Mouse (Mus musculus): ENCODE measurements around the gene Ndrg3. TPM values are rescaled to one million over a fixed set of nuclear protein-coding genes. Genes with fewer than 3 reads are reported as not detected.
A peak's percentile ranks its signal among the peaks of the same experiment; 100 is the strongest.

The Ndrg3 gene
- polyA plus RNA-seq, 1 experiment from 2014 or later = 48.2 TPM

- H3K9ac ChIP-seq (ENCODE audit: low read depth, low read length) = no peak overlapping the region
- no peaks in the 10 kb centered on the region for H3K36me3 ChIP-seq (ENCODE audit: control insufficient read depth, insufficient read depth, low read length)
- H3K27me3 ChIP-seq (ENCODE audit: control insufficient read depth, insufficient read depth, low read length) = no peaks in the 10 kb centered on the region
- 0 out of 2 replicates have a peak, but pooled peaks cover 2% of the 10 kb centered on the region for H3K4me1 ChIP-seq (replicated peaks; ENCODE audit: control insufficient read depth, insufficient read depth, low read length)
- no peak overlapping the region for H3K4me3 ChIP-seq (ENCODE audit: low read depth, low read length)
- DNase-seq (ENCODE audit: low spot score) = no peak
- no peaks in the 10 kb centered on the region for H3K9me3 ChIP-seq (ENCODE audit: control insufficient read depth, low read length)
- H3K27ac ChIP-seq (ENCODE audit: low read depth, low read length) = no peak overlapping the region
- ATAC-seq (ENCODE audit: low FRiP score) = no peak
- H3K4me2 ChIP-seq (replicated peaks; ENCODE audit: low read depth, low read length) = no peak overlapping the region
Observed at GRCm38 (mm10) chr2:157008509-157008908, 16.7 kb upstream of the Ndrg3 start.

- peak overlapping the region; percentile 91 for H3K4me2 ChIP-seq (replicated peaks; ENCODE audit: low read depth, low read length)
- H3K27ac ChIP-seq (ENCODE audit: low read depth, low read length) = 0 out of 2 replicates have a peak overlapping the region, but pooled peaks have one; percentile 10
- no peaks in the 10 kb centered on the region for H3K36me3 ChIP-seq (ENCODE audit: control insufficient read depth, insufficient read depth, low read length)
- no peaks in the 10 kb centered on the region for H3K9me3 ChIP-seq (ENCODE audit: control insufficient read depth, low read length)
- no peak; the same call in 1 of the 2 replicates for ATAC-seq (ENCODE audit: low FRiP score)
- H3K4me3 ChIP-seq (ENCODE audit: low read depth, low read length) = peak overlapping the region; percentile 64
- H3K9ac ChIP-seq (ENCODE audit: low read depth, low read length) = peak overlapping the region; percentile 68
- no peaks in the 10 kb centered on the region for H3K27me3 ChIP-seq (ENCODE audit: control insufficient read depth, insufficient read depth, low read length)
- no peak for DNase-seq (ENCODE audit: low spot score)
- 0 out of 2 replicates have a peak, but pooled peaks cover 2% of the 10 kb centered on the region for H3K4me1 ChIP-seq (replicated peaks; ENCODE audit: control insufficient read depth, insufficient read depth, low read length)
- WGBS = 35% methylated on average over 5 of the region's 5 CpGs
Observed at GRCm38 (mm10) chr2:157007234-157007596, 15.4 kb upstream of the Ndrg3 start.

GRCm38 (mm10) chr2:157006511-157007233, 14.8 kb upstream of the Ndrg3 start, which contains the start of gene Dsn1:
Dsn1 (minus strand) TSS chr2:157007154.
- Histone ChIP-seq H3K4me2 (replicated peaks; ENCODE audit: low read depth, low read length) (peak within 1 kb of the TSS; percentile 91), H3K36me3 (ENCODE audit: control insufficient read depth, insufficient read depth, low read length) (no peaks in the 10 kb centered on the region), H3K27ac (ENCODE audit: low read depth, low read length) (0 out of 2 replicates have a peak within 1 kb of the TSS, but pooled peaks have one; percentile 10), H3K27me3 (ENCODE audit: control insufficient read depth, insufficient read depth, low read length) (no peaks in the 10 kb centered on the region), H3K4me3 (ENCODE audit: low read depth, low read length) (peak within 1 kb of the TSS; percentile 64), H3K9me3 (ENCODE audit: control insufficient read depth, low read length) (no peaks in the 10 kb centered on the region), H3K4me1 (replicated peaks; ENCODE audit: control insufficient read depth, insufficient read depth, low read length) (0 out of 2 replicates have a peak, but pooled peaks cover 2% of the 10 kb centered on the region), H3K9ac (ENCODE audit: low read depth, low read length) (peak within 1 kb of the TSS; percentile 68)
- DNase-seq (ENCODE audit: low spot score) (peak; percentile 95), ATAC-seq (ENCODE audit: low FRiP score) (peak; percentile 84)
- under 1% methylated on average over 56 of the region's 56 CpGs for WGBS

GRCm38 (mm10) chr2:157002321-157002720, 10.5 kb upstream of the Ndrg3 start:
- no peak for DNase-seq (ENCODE audit: low spot score)
- H3K4me2 ChIP-seq (replicated peaks; ENCODE audit: low read depth, low read length) = no peak overlapping the region
- 0 out of 2 replicates have a peak, but pooled peaks cover 2% of the 10 kb centered on the region for H3K4me1 ChIP-seq (replicated peaks; ENCODE audit: control insufficient read depth, insufficient read depth, low read length)
- 99% methylated on average over 4 of the region's 4 CpGs for WGBS
- no peak overlapping the region for H3K27ac ChIP-seq (ENCODE audit: low read depth, low read length)
- H3K4me3 ChIP-seq (ENCODE audit: low read depth, low read length) = no peak overlapping the region
- H3K36me3 ChIP-seq (ENCODE audit: control insufficient read depth, insufficient read depth, low read length) = no peaks in the 10 kb centered on the region
- H3K27me3 ChIP-seq (ENCODE audit: control insufficient read depth, insufficient read depth, low read length) = no peaks in the 10 kb centered on the region
- no peak for ATAC-seq (ENCODE audit: low FRiP score)
- no peaks in the 10 kb centered on the region for H3K9me3 ChIP-seq (ENCODE audit: control insufficient read depth, low read length)
- H3K9ac ChIP-seq (ENCODE audit: low read depth, low read length) = no peak overlapping the region

GRCm38 (mm10) chr2:156998263-156998662, 6.4 kb upstream of the Ndrg3 start:
- no peak for ATAC-seq (ENCODE audit: low FRiP score)
- WGBS = 92% methylated on average over 5 of the region's 5 CpGs

GRCm38 (mm10) chr2:156996576-156996975, 4.7 kb upstream of the Ndrg3 start:
- Histone ChIP-seq H3K36me3 (ENCODE audit: control insufficient read depth, insufficient read depth, low read length) (no peaks in the 10 kb centered on the region), H3K27me3 (ENCODE audit: control insufficient read depth, insufficient read depth, low read length) (no peaks in the 10 kb centered on the region), H3K4me3 (ENCODE audit: low read depth, low read length) (no peak overlapping the region), H3K4me1 (replicated peaks; ENCODE audit: control insufficient read depth, insufficient read depth, low read length) (no peaks in the 10 kb centered on the region), H3K9me3 (ENCODE audit: control insufficient read depth, low read length) (no peaks in the 10 kb centered on the region), H3K27ac (ENCODE audit: low read depth, low read length) (no peak overlapping the region), H3K4me2 (replicated peaks; ENCODE audit: low read depth, low read length) (no peak overlapping the region), H3K9ac (ENCODE audit: low read depth, low read length) (no peak overlapping the region)
- ATAC-seq (ENCODE audit: low FRiP score) (no peak), DNase-seq (ENCODE audit: low spot score) (peak; percentile 49)
- 72% methylated on average over 6 of the region's 6 CpGs for WGBS

More at GRCm38 (mm10) chr2:156998263-156998662, 6.4 kb upstream of the Ndrg3 start:
- DNase-seq (ENCODE audit: low spot score) = no peak
- Histone ChIP-seq H3K4me3 (ENCODE audit: low read depth, low read length) (no peak overlapping the region), H3K9me3 (ENCODE audit: control insufficient read depth, low read length) (no peaks in the 10 kb centered on the region), H3K4me1 (replicated peaks; ENCODE audit: control insufficient read depth, insufficient read depth, low read length) (no peaks in the 10 kb centered on the region), H3K36me3 (ENCODE audit: control insufficient read depth, insufficient read depth, low read length) (no peaks in the 10 kb centered on the region), H3K9ac (ENCODE audit: low read depth, low read length) (no peak overlapping the region), H3K4me2 (replicated peaks; ENCODE audit: low read depth, low read length) (no peak overlapping the region), H3K27ac (ENCODE audit: low read depth, low read length) (no peak overlapping the region), H3K27me3 (ENCODE audit: control insufficient read depth, insufficient read depth, low read length) (no peaks in the 10 kb centered on the region)

GRCm38 (mm10) chr2:156990727-156991431, 977 bp downstream of the Ndrg3 start:
- WGBS = 4% methylated on average over 16 of the region's 16 CpGs
- Histone ChIP-seq H3K27me3 (ENCODE audit: control insufficient read depth, insufficient read depth, low read length) (no peaks in the 10 kb centered on the region), H3K9me3 (ENCODE audit: control insufficient read depth, low read length) (no peaks in the 10 kb centered on the region), H3K9ac (ENCODE audit: low read depth, low read length) (no peak overlapping the region; the same call in 1 of the 2 replicates), H3K4me1 (replicated peaks; ENCODE audit: control insufficient read depth, insufficient read depth, low read length) (peaks cover 4% of the 10 kb centered on the region), H3K4me2 (replicated peaks; ENCODE audit: low read depth, low read length) (peak overlapping the region; percentile 87), H3K27ac (ENCODE audit: low read depth, low read length) (no peak overlapping the region), H3K4me3 (ENCODE audit: low read depth, low read length) (peak overlapping the region; percentile 80), H3K36me3 (ENCODE audit: control insufficient read depth, insufficient read depth, low read length) (no peaks in the 10 kb centered on the region)
- ATAC-seq (ENCODE audit: low FRiP score) (no peak), DNase-seq (ENCODE audit: low spot score) (no peak)

GRCm38 (mm10) chr2:156987316-156987715, 4.5 kb downstream of the Ndrg3 start:
- H3K9ac ChIP-seq (ENCODE audit: low read depth, low read length) = no peak overlapping the region
- no peaks in the 10 kb centered on the region for H3K27me3 ChIP-seq (ENCODE audit: control insufficient read depth, insufficient read depth, low read length)
- H3K4me2 ChIP-seq (replicated peaks; ENCODE audit: low read depth, low read length) = no peak overlapping the region
- DNase-seq (ENCODE audit: low spot score) = no peak
- no peak overlapping the region for H3K27ac ChIP-seq (ENCODE audit: low read depth, low read length)
- peaks cover 4% of the 10 kb centered on the region for H3K4me1 ChIP-seq (replicated peaks; ENCODE audit: control insufficient read depth, insufficient read depth, low read length)
- H3K36me3 ChIP-seq (ENCODE audit: control insufficient read depth, insufficient read depth, low read length) = no peaks in the 10 kb centered on the region
- H3K4me3 ChIP-seq (ENCODE audit: low read depth, low read length) = no peak overlapping the region
- 63% methylated on average over 3 of the region's 3 CpGs for WGBS
- no peak for ATAC-seq (ENCODE audit: low FRiP score)
- no peaks in the 10 kb centered on the region for H3K9me3 ChIP-seq (ENCODE audit: control insufficient read depth, low read length)
